Mouse (Mus musculus) brain, embryonic 14.5 days (tissue): ENCODE results near the gene Anxa5. TPM values are rescaled to one million over a fixed set of nuclear protein-coding genes. Genes with fewer than 3 reads are reported as not detected.

Source experiments
- DNase-seq: peaks from one replicate; pipeline ENCODE4 v3.0.0-alpha.2; 2011; ENCODE audit warnings: low read depth
- CTCF ChIP-seq: fragments of 200-500 bp; IDR thresholded peaks from 2 replicates; pipeline ENCODE4 v1.5.1; 2012; ENCODE audit warnings: inconsistent platforms, mild to moderate bottlenecking, moderate library complexity, borderline replicate concordance; ENCODE audit not compliant: insufficient read depth, insufficient read length; ENCODE audit errors: extremely low read depth
- POLR2A ChIP-seq: fragments of 200-500 bp; IDR thresholded peaks from 2 replicates; pipeline ENCODE4 v1.6.1; 2012; ENCODE audit warnings: mild to moderate bottlenecking, inconsistent platforms, borderline replicate concordance; ENCODE audit not compliant: poor library complexity, insufficient read depth, insufficient read length, severe bottlenecking; ENCODE audit errors: extremely low read depth
- polyA plus RNA-seq: library from polyadenylated mRNA; depleted of rRNA; stranded (reverse); fragments of >200 nt; gene quantifications from 2 replicates; pipeline ENCODE4 v1.2.3, GENCODE M21; 2012

Gene Anxa5
- polyA plus RNA-seq, 1 experiment, result 66.1 TPM

- no peak for TF ChIP-seq CTCF
- TF ChIP-seq POLR2A, result no peak
Measured at GRCm38 (mm10) chr3:36482940-36483339, 7.2 kb upstream of the Anxa5 start.

GRCm38 (mm10) chr3:36481776-36482193 is 6.1 kb upstream of the Anxa5 start:
- peak; percentile 90 for DNase-seq
- no peak for TF ChIP-seq CTCF

More at GRCm38 (mm10) chr3:36482940-36483339, 7.2 kb upstream of the Anxa5 start:
- no peak for DNase-seq

GRCm38 (mm10) chr3:36480486-36480885 is 4.8 kb upstream of the Anxa5 start:
- TF ChIP-seq POLR2A, result no peak
- TF ChIP-seq CTCF, result no peak
- DNase-seq, result no peak

- no peak for DNase-seq
- TF ChIP-seq CTCF, result no peak
- no peak for TF ChIP-seq POLR2A
Measured at GRCm38 (mm10) chr3:36478776-36479175, 3.1 kb upstream of the Anxa5 start.

GRCm38 (mm10) chr3:36476261-36477155 is 814 bp upstream of the Anxa5 start:
- DNase-seq, result no peak
- TF ChIP-seq POLR2A (no peak), CTCF (no peak)

GRCm38 (mm10) chr3:36474938-36475483 is 683 bp downstream of the Anxa5 start:
- TF ChIP-seq CTCF (no peak), POLR2A (no peak)
- no peak for DNase-seq

- no peak for TF ChIP-seq POLR2A
- no peak for TF ChIP-seq CTCF
- no peak for DNase-seq
Measured at GRCm38 (mm10) chr3:36474421-36474820, 1.3 kb downstream of the Anxa5 start.

GRCm38 (mm10) chr3:36473222-36473621 is 2.5 kb downstream of the Anxa5 start:
- TF ChIP-seq POLR2A, result no peak
- no peak for TF ChIP-seq CTCF
- DNase-seq, result no peak

GRCm38 (mm10) chr3:36471856-36472255 is 3.8 kb downstream of the Anxa5 start:
- TF ChIP-seq CTCF, result no peak
- no peak for TF ChIP-seq POLR2A
- no peak for DNase-seq

- TF ChIP-seq POLR2A (no peak), CTCF (no peak)
- DNase-seq, result no peak
Measured at GRCm38 (mm10) chr3:36468871-36469270, 6.8 kb downstream of the Anxa5 start.

- no peak for DNase-seq
- no peak for TF ChIP-seq CTCF
- no peak for TF ChIP-seq POLR2A
Measured at GRCm38 (mm10) chr3:36467632-36468031, 8.1 kb downstream of the Anxa5 start.

GRCm38 (mm10) chr3:36465538-36465937 is 10.2 kb downstream of the Anxa5 start:
- TF ChIP-seq CTCF (no peak), POLR2A (no peak)
- DNase-seq, result no peak
